Mouse (Mus musculus): ENCODE measurements around the gene Mcee.

The Mcee gene

DNA sequence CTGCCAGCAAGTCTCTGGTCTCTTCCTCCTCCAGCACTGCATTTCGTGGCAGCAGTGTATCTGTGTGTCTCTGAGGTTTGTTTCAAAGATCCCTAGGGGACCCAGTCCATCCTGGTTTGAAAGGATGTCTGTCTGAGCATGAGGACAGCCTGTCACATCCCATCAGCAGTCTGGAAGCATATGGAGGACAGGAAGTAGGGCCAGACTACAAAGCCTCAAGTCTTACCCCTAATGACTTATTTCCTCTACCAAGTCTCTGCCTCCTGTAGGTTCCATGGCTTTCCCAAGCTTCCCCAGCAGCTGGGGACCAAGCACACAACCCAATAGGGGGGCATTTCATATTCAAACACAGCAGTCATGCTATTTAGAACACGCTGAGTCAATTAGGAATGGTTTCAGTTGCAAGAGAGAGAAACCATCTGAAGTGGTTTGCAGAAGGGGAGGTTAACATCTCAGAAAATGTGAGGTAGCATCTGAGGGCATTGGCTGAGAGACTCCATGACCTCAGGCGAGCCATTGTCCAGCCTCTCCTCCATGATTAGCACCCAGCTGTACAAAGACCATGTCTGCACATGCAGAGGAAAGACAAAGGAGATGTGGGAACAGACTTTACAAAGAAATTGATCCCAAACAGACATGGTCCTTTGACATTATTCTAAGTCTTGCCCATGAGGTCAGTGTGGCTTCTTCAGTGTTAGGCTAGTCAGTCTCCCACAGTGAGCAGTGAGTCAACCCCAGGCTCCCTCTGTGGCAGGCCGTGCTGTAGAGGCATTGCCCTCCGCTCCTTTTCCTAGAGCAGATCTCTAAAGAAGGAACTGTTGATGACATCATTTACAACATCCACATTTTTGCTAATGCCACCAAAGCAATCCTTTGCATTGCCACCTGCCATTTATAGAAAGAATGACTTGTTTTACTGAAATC lies 47.5 kb downstream of the Mcee start:
- no peak for DNase-seq (ENCODE audit: low read depth)

DNA sequence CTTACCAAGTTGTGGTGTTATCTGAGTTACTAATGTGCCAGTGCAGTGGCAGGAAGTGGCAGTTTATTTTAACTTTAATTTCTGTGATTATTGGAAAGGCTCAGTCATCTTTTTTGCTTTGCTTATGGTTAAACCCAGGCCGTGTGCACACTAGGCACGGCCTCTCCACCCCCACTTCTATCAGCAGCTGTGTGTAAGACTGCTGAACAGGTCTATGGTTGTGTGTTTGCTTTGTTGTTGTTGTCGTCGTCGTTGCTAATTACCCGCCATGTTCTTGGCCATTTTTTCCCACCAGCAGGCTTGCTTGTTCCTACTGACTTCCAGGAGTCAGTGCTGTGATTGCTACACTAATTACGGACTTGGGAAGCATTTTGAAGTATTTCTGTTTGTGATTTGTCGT lies 48.1 kb downstream of the Mcee start:
- no peak for DNase-seq (ENCODE audit: low read depth)

DNA sequence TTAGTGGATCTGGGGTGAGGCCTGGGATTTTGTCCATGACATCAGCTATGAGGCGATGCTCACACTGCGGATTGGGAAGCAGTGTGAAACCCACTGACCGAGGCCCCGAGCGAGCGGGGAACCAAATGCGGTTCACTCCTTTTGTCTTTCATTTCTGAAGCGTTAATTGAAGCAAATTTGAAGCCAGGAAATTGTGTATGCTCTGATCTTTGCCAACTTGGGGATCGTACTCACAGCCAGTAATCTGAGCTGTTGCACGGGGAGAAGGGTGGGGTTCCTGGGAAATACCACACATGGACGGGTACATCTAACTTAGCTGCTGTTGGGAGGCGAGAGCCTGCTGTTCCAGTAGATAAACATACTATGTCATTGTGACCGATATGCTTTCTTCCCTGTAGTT lies 58.2 kb downstream of the Mcee start:
- no peak for DNase-seq (ENCODE audit: low read depth)

DNA sequence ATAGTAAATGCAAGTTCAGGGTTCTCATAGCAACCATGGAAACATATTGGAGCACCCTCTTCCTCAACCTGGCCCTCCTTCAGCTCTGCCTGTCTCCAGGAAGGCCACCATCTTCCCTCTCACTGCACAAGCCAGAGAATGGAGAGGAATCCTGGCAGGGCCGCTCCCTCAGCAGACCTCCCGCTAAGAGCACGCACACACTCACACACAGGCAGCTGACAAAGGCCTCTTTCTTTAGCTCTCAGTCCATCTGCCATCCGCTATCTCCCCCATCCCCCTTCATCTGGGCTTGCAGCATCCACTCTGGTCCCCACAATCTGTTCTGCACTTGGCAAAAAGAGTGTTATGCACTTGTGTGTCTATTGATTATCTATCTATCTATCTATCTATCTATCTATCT lies 59.0 kb downstream of the Mcee start:
- DNase-seq (ENCODE audit: low read depth): no peak

DNA sequence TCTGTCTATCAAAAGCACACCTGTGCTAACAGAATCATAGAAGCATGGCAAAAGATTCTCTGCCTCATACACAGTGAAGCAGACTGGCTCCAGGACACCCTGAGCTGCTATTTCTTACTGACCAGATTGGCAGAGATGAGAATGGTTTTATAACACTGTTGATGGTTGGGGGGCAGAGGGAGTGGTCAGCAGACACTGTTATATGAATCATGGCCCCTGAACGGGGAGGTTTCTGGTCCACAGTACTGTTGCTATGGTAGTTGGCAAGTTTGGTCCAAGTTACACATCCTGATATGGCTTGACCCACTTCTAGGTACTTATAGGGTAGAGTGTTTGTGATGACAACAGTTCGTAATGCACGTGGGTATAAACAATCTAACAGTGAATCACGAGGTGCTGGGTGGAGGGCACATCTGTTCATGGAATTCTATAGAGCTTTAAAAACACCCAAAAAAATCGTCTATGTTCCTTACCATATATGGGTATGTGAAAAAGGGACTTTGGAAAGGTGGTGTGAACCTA lies 59.5 kb downstream of the Mcee start:
- no peak for DNase-seq (ENCODE audit: low read depth)

DNA sequence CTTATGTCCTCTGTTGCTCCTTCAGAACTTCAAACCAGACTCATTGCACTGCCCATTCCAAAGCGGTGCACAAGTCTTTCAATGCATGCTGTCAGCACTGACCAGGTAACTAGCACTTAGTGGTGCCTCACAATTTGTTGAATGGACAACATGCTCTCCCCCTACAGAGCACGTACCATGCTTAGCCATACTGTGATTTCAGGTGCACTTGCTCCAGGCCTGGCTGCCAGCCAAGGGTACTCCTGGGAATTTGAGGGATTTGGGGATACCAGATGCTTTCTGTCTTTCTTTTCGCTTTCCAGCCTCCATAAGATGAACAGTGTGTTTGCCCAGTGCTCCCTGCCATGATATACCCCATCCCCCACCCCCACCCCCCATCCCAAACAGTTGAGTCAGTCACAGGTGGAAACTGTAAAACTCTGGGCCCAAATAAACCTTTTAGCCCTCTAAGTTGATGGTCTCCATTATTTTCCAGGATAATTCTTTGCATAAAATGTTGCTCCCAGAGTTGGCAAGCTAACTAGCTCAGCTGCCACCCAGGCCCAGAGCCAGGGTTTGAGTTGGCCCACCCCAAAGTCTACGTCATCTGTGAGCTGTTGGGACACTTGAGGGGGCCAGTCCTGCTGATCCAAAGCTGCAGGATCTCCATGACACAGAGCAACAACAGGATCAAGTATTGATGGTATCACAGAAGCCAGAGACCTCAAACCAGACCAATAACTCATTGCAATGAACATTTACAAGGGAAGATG lies 60.2 kb downstream of the Mcee start:
- DNase-seq (ENCODE audit: low read depth): no peak

DNA sequence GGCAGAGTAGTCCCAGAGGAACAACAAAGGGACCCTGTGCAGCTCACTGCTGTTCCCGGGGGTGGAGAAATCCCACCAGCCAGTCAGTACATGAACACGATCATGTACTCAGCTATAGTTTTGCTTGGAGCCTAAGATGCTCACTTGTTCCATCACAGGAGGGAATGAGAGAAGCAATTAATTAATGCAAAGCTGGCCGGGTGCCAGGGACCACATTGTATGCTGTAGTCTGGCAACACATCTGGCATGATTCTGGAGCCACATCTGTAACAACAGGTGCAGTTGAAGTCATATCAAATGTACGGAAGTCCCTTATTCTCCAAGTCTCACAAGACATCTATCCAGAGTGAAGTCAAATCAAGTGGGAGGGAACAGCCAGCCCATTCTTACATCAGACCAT lies 63.8 kb downstream of the Mcee start:
- no peak for DNase-seq (ENCODE audit: low read depth)

DNA sequence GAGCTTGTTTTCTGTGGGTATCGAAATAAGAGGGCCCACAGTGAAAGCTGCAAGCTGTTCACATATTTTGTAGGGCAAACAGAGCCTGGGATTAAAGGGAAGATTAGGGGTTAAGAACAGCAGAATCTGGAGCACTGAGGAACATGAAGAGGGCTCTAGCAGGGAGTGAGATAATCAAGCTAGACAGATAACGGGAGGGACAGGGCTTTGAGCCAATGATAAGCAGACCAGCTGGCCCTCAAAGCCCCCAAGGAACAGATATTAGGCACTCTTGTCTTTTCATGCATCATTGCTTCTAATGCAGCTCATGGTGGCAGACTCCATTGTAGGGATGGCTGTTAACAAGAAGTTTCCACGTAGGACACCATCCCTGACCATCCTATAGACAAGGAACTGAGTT lies 64.3 kb downstream of the Mcee start:
- no peak for DNase-seq (ENCODE audit: low read depth)

DNA sequence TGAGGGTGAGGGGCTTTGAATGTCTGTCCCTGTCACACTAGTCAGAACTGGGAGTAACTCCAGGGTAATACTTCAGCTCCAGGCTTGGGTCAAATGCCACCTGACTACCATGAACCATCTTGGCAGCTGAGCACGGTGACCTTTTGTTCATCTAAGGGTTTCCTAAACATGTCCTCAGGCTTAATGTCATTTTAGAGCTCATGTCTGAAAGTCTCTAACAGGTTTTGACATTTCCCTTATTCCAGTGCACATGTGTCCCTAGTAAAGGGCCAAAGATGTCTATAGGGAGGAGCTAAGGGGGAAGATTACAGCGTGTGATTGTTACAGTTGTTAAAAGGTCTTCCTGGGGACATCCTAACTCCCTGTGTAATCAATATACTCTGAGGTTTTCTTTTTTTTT lies 65.4 kb downstream of the Mcee start:
- DNase-seq (ENCODE audit: low read depth): no peak

Data from 416B (cell line).